Mouse (Mus musculus): ENCODE measurements around the gene Tbcb. TPM values are rescaled to one million over a fixed set of nuclear protein-coding genes. Genes with fewer than 3 reads are reported as not detected.

Gene Tbcb
- 213 and 214 TPM in 2 replicates for polyA plus RNA-seq (2015; fragmentation: Nextera tagmentation; extraction: Ambion mirVana)

DNA sequence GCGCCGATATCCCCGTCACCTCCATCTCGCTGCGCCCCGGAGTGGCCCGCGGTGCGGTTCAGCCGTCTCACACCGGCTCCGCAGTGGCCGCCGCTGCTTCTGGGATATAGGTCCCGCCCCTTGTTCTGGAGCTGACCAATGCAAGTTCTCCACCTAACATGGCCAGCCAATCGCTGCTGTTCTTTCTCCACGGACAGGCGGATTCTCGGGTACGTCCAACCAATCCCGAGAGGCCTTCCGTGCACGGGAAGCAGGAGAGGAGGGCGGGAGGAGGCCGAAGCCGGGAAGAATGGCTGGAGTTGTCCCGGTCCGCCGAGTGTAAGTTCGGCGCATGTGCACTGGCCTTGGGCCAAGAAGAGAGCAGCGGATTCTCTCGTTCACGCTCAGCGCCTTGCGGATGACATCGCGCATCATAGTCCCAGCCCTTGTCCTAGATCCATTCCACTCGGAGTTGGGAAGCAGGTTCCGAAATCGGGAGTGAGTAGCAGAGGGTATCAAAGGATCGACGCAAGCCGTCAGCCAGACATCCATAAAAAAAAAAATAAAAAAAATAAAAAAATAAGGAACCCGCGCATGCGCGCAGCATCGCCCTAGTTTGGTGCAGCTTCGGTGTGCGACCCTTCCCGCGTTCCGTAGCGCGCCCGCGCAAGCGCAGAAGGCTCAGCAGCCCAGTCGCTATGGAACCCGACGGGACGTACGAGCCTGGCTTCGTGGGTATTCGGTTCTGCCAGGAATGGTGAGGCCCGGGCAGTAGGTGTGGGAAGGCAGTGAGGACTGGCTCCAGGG is at the start of gene Tbcb, which contains the start of gene Polr2i:
Gene Tbcb (minus strand): TSS at position 604 of the 786 bp plus-strand sequence.
Gene Polr2i (plus strand): TSS at position 280 of the 786 bp plus-strand sequence.
- peaks cover 39% of the 10 kb centered on the region for H3K36me3 ChIP-seq
- peak; percentile 90 for ATAC-seq (ENCODE audit: insufficient number of reproducible peaks, insufficient read depth, low FRiP score, low TSS enrichment, low read depth)
- H3K27ac ChIP-seq: peak within 1 kb of the TSS; percentile 94
- no peaks in the 10 kb centered on the region for H3K9me3 ChIP-seq
- peak within 1 kb of the TSS; percentile 80 for H3K9ac ChIP-seq
- WGBS: under 1% methylated on average over 67 of the region's 67 CpGs
- H3K4me2 ChIP-seq: peak within 1 kb of the TSS; percentile 80
- H3K27me3 ChIP-seq: no peaks in the 10 kb centered on the region
- peaks cover 19% of the 10 kb centered on the region for H3K4me1 ChIP-seq
- peak within 1 kb of the TSS; percentile 66 for H3K4me3 ChIP-seq

GRCm38 (mm10) chr7:30281522-30281921 is 49.5 kb upstream of the Tbcb start:
- peak overlapping the region; percentile 97; the same call in 1 of the 2 replicates for H3K27ac ChIP-seq
- no peaks in the 10 kb centered on the region for H3K27me3 ChIP-seq
- ATAC-seq (ENCODE audit: insufficient number of reproducible peaks, insufficient read depth, low FRiP score, low TSS enrichment, low read depth): no peak
- 80% methylated on average over 4 of the region's 4 CpGs for WGBS
- no peak overlapping the region for H3K9ac ChIP-seq
- no peak overlapping the region for H3K4me3 ChIP-seq
- peak overlapping the region; percentile 85; the same call in 1 of the 2 replicates for H3K4me2 ChIP-seq
- peaks cover 12% of the 10 kb centered on the region for H3K4me1 ChIP-seq
- no peaks in the 10 kb centered on the region for H3K36me3 ChIP-seq
- H3K9me3 ChIP-seq: no peaks in the 10 kb centered on the region

GRCm38 (mm10) chr7:30280670-30281138 is 48.6 kb upstream of the Tbcb start:
- WGBS: under 1% methylated on average over 20 of the region's 20 CpGs
- peak; percentile 86 for ATAC-seq (ENCODE audit: insufficient number of reproducible peaks, insufficient read depth, low FRiP score, low TSS enrichment, low read depth)

GRCm38 (mm10) chr7:30279951-30280669 is 48.0 kb upstream of the Tbcb start, which contains the start of the genes Thap8 and Wdr62:
TSS of gene Thap8 (plus strand) at chr7:30280094.
TSS of gene Wdr62 (minus strand) at chr7:30280419.
- Histone ChIP-seq H3K4me1 (peaks cover 12% of the 10 kb centered on the region), H3K4me2 (peak within 1 kb of the TSS; percentile 85), H3K36me3 (no peaks in the 10 kb centered on the region), H3K27ac (peak within 1 kb of the TSS; percentile 97), H3K27me3 (no peaks in the 10 kb centered on the region), H3K4me3 (peak within 1 kb of the TSS; percentile 81), H3K9ac (peak within 1 kb of the TSS; percentile 69), H3K9me3 (no peaks in the 10 kb centered on the region)
- peak; percentile 94 for ATAC-seq (ENCODE audit: insufficient number of reproducible peaks, insufficient read depth, low FRiP score, low TSS enrichment, low read depth)
- under 1% methylated on average over 49 of the region's 49 CpGs for WGBS

More at GRCm38 (mm10) chr7:30280670-30281138, 48.6 kb upstream of the Tbcb start:
- H3K4me3 ChIP-seq: peak overlapping the region; percentile 81
- H3K27ac ChIP-seq: peak overlapping the region; percentile 97
- no peaks in the 10 kb centered on the region for H3K27me3 ChIP-seq
- peak overlapping the region; percentile 85 for H3K4me2 ChIP-seq
- H3K9me3 ChIP-seq: no peaks in the 10 kb centered on the region
- peaks cover 12% of the 10 kb centered on the region for H3K4me1 ChIP-seq
- H3K9ac ChIP-seq: peak overlapping the region; percentile 68
- no peaks in the 10 kb centered on the region for H3K36me3 ChIP-seq

GRCm38 (mm10) chr7:30279536-30279935 is 47.5 kb upstream of the Tbcb start:
- 0 out of 2 replicates have a peak overlapping the region, but pooled peaks have one; percentile 97 for H3K27ac ChIP-seq
- H3K9ac ChIP-seq: peak overlapping the region; percentile 69
- no peaks in the 10 kb centered on the region for H3K27me3 ChIP-seq
- peak overlapping the region; percentile 85 for H3K4me2 ChIP-seq
- WGBS: 0% methylated on average over 6 of the region's 6 CpGs
- no peaks in the 10 kb centered on the region for H3K9me3 ChIP-seq
- ATAC-seq (ENCODE audit: insufficient number of reproducible peaks, insufficient read depth, low FRiP score, low TSS enrichment, low read depth): no peak
- peak overlapping the region; percentile 81 for H3K4me3 ChIP-seq
- H3K4me1 ChIP-seq: peaks cover 12% of the 10 kb centered on the region
- no peaks in the 10 kb centered on the region for H3K36me3 ChIP-seq

DNA sequence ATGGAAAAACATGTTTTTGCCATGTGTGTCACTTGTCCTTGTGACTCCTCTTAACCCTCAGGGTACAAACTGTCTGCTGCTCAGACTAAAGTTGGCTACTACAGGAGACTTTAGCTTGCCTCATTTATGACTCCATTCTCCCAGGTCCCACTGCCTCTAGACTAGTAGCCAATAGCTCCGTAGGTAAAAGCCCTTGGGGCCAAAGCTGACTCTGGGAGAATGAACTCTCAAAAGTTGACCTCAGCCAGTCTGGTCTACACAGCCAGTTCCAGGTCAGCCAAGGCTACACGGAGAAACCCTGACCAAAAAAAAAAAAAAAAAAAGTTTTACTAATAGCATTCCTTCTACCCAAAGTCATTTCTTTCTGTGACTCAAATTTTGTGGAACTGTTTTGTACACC is 46.8 kb upstream of the Tbcb start:
- H3K9me3 ChIP-seq: no peaks in the 10 kb centered on the region
- ATAC-seq (ENCODE audit: insufficient number of reproducible peaks, insufficient read depth, low FRiP score, low TSS enrichment, low read depth): no peak
- WGBS: 56% methylated on average over 2 of the region's 2 CpGs
- H3K4me3 ChIP-seq: no peak overlapping the region
- H3K27me3 ChIP-seq: no peaks in the 10 kb centered on the region
- peak overlapping the region; percentile 85 for H3K4me2 ChIP-seq
- H3K9ac ChIP-seq: no peak overlapping the region
- H3K27ac ChIP-seq: no peak overlapping the region
- no peaks in the 10 kb centered on the region for H3K36me3 ChIP-seq
- peaks cover 12% of the 10 kb centered on the region for H3K4me1 ChIP-seq

- H3K9me3 ChIP-seq: no peaks in the 10 kb centered on the region
- no peak overlapping the region for H3K27ac ChIP-seq
- no peak overlapping the region for H3K9ac ChIP-seq
- 78% methylated on average over 6 of the region's 6 CpGs for whole genome bisulfite sequencing
- no peak for ATAC-seq (ENCODE audit: insufficient number of reproducible peaks, insufficient read depth, low FRiP score, low TSS enrichment, low read depth)
- H3K36me3 ChIP-seq: no peaks in the 10 kb centered on the region
- no peak overlapping the region for H3K4me2 ChIP-seq
- no peaks in the 10 kb centered on the region for H3K27me3 ChIP-seq
- peaks cover 3% of the 10 kb centered on the region for H3K4me1 ChIP-seq
- H3K4me3 ChIP-seq: no peak overlapping the region
These were observed 42.3 kb upstream of the Tbcb start for GRCm38 (mm10) chr7:30274383-30274782.

DNA sequence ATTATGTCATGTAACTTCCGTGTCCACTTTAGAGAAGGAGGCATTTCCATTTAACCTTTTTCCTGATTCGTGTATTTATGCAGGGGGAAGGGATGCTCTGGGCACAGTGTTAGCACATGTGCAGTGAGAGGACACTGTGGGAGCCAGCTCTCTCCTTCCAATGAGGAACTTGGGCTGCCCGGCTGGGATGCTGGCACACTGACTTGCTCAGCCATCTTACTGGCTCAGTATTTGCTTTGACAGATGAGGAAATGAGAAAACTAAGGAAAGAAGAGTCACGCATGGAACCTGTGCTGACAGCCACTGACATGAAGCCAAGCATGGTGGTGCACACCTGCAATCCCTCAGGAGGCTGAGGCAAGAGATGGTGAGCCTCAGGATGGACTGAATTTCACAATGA is 37.6 kb upstream of the Tbcb start:
- Histone ChIP-seq H3K27me3 (no peaks in the 10 kb centered on the region), H3K9me3 (no peaks in the 10 kb centered on the region), H3K4me1 (no peaks in the 10 kb centered on the region), H3K36me3 (peaks cover 14% of the 10 kb centered on the region; the same call in 1 of the 2 replicates), H3K4me2 (no peak overlapping the region), H3K4me3 (no peak overlapping the region), H3K9ac (no peak overlapping the region), H3K27ac (no peak overlapping the region)
- ATAC-seq (ENCODE audit: insufficient number of reproducible peaks, insufficient read depth, low FRiP score, low TSS enrichment, low read depth): no peak
- 83% methylated on average over 4 of the region's 4 CpGs for WGBS

DNA sequence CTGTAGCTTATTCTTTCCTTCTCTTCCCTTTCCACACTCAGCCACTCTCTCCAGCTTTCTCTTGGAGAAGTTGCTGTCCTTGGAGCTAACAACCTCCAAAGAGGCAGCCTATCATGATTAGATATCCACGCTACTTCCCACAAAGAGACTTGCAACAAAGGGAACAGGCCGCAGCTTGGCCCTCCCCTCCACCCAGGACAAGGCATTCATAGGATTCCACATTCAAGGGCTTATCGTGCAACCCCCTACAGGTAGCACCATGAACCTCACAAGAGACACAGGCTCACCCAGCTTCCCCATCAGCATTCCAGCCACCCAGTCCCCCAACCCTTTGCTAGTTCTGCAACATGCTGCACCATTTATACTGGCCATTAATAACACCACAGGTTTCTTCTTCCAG is 34.7 kb upstream of the Tbcb start:
- Histone ChIP-seq H3K4me3 (no peak overlapping the region), H3K4me2 (no peak overlapping the region), H3K9ac (no peak overlapping the region), H3K27me3 (no peaks in the 10 kb centered on the region), H3K36me3 (peaks cover 25% of the 10 kb centered on the region), H3K4me1 (no peaks in the 10 kb centered on the region), H3K27ac (no peak overlapping the region), H3K9me3 (no peaks in the 10 kb centered on the region)
- no peak for ATAC-seq (ENCODE audit: insufficient number of reproducible peaks, insufficient read depth, low FRiP score, low TSS enrichment, low read depth)
- whole genome bisulfite sequencing: 88% methylated on average over 3 of the region's 3 CpGs

GRCm38 (mm10) chr7:30265935-30266334 is 33.9 kb upstream of the Tbcb start:
- Histone ChIP-seq H3K9ac (no peak overlapping the region), H3K36me3 (peaks cover 31% of the 10 kb centered on the region), H3K4me2 (no peak overlapping the region), H3K27ac (no peak overlapping the region), H3K27me3 (no peaks in the 10 kb centered on the region), H3K9me3 (no peaks in the 10 kb centered on the region), H3K4me1 (no peaks in the 10 kb centered on the region), H3K4me3 (no peak overlapping the region)
- 87% methylated on average over 7 of the region's 7 CpGs for WGBS
- no peak for ATAC-seq (ENCODE audit: insufficient number of reproducible peaks, insufficient read depth, low FRiP score, low TSS enrichment, low read depth)

GRCm38 (mm10) chr7:30265531-30265930 is 33.5 kb upstream of the Tbcb start:
- Histone ChIP-seq H3K27ac (no peak overlapping the region), H3K9me3 (no peaks in the 10 kb centered on the region), H3K27me3 (no peaks in the 10 kb centered on the region), H3K36me3 (peaks cover 31% of the 10 kb centered on the region), H3K4me3 (no peak overlapping the region), H3K9ac (no peak overlapping the region), H3K4me1 (no peaks in the 10 kb centered on the region), H3K4me2 (no peak overlapping the region)
- 92% methylated on average over 5 of the region's 5 CpGs for WGBS
- ATAC-seq (ENCODE audit: insufficient number of reproducible peaks, insufficient read depth, low FRiP score, low TSS enrichment, low read depth): no peak

Data from embryonic facial prominence, embryonic 13.5 days (tissue).